ENCODE assay signal across 8 mouse cellular contexts in the genomic region with DNA sequence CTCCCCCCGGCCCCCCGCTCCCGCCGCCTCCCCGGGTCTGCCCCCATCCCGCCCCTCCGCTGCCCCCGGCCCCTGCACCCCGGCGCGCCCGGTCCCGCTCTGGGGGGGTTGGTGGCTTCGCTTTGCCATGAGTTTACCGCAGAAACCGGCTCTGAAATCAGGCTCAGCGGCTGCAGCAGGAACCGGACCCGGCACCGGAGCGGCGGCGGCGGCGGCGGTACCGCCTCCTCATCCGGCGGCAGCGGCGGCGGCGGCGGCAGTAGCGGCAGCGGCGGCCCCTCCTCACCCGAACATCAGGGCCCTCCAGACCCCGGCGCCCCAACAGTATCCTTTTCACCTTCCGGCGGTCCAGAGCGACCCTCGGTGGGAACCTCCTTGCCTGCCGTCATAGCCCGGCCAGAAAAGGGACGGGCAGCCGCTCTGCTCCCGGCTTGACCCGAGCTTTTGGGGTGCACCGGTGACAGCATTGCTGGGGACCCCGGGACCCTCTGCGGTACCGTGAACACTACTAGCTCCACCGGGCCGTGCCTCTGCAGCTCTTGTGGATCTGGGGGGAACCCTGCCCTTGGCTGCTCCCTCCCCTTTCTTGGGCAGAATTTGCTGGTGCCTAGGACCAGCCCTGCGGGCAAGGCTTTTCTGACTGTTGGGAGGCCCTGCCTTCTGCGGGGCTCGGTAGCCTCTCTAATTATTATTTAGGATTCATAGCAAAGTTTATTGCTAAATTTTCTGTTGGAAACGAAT. TPM values are rescaled to one million over a fixed set of nuclear protein-coding genes. Genes with fewer than 3 reads are reported as not detected.
DNase-seq lines count a peak whose midpoint lies in the region; ATAC-seq and TF ChIP-seq lines count a peak whose summit lies in the region.

No protein-coding gene starts in this region.

- H3K27me3 ChIP-seq in heart, embryonic 10.5 days (ENCODE audit: insufficient read depth, poor library complexity, severe bottlenecking), result peaks cover 18% of the 10 kb centered on the region; the same call in 1 of the 2 replicates
- H3K27me3 ChIP-seq in kidney, embryonic 16.5 days (ENCODE audit: insufficient read depth, low read length), result no peaks in the 10 kb centered on the region
- peaks cover 4% of the 10 kb centered on the region; the same call in 1 of the 2 replicates for H3K27me3 ChIP-seq in lung, embryonic 16.5 days (ENCODE audit: control insufficient read depth, insufficient read depth, low read depth, low read length)

- TF ChIP-seq CTCF in olfactory bulb, adult 2 months (IDR thresholded peaks at IDR 0.05; ENCODE audit: insufficient read depth, low read depth, low read length), result no peak

- no peaks in the 10 kb centered on the region for H3K9me3 ChIP-seq in heart, embryonic 10.5 days
- peaks cover 3% of the 10 kb centered on the region; the same call in 1 of the 2 replicates for H3K9me3 ChIP-seq in kidney, embryonic 16.5 days (ENCODE audit: low read length)
- H3K9me3 ChIP-seq in lung, embryonic 16.5 days (ENCODE audit: control insufficient read depth, low read length), result no peaks in the 10 kb centered on the region

- WGBS in heart, embryonic 10.5 days, result under 1% methylated on average over 48 of the region's 60 CpGs
- WGBS in kidney, embryonic 16.5 days, result under 1% methylated on average over 45 of the region's 60 CpGs
- under 1% methylated on average over 43 of the region's 60 CpGs for WGBS in lung, embryonic 16.5 days
- WGBS in olfactory bulb, adult 2 months, result under 1% methylated on average over 52 of the region's 60 CpGs

- peak overlapping the region; percentile 98 for H3K4me3 ChIP-seq in heart, embryonic 10.5 days
- peak overlapping the region; percentile 82 for H3K4me3 ChIP-seq in kidney, embryonic 16.5 days (ENCODE audit: low read length)
- peak overlapping the region; percentile 97 for H3K4me3 ChIP-seq in lung, embryonic 16.5 days (ENCODE audit: low read length)
- H3K4me3 ChIP-seq in olfactory bulb, adult 2 months (ENCODE audit: insufficient read depth, low read depth, low read length), result peak overlapping the region; percentile 77

- peak overlapping the region; percentile 70 for H3K4me2 ChIP-seq in kidney, embryonic 16.5 days (replicated peaks; ENCODE audit: low read depth, low read length)
- peak overlapping the region; percentile 94 for H3K4me2 ChIP-seq in lung, embryonic 16.5 days (ENCODE audit: low read depth, low read length)

- peak; percentile 19 for ATAC-seq in activated CD4-positive, CD25-positive, alpha-beta regulatory T cell, adult 4 months
- ATAC-seq in kidney, embryonic 16.5 days (ENCODE audit: low FRiP score, low TSS enrichment), result peak; percentile 16; the same call in 1 of the 2 replicates
- peak; percentile 12 for ATAC-seq in lung, embryonic 16.5 days (ENCODE audit: low read depth)

- peak overlapping the region; percentile 96 for H3K9ac ChIP-seq in kidney, embryonic 16.5 days (replicated peaks; ENCODE audit: low read length)
- peak overlapping the region; percentile 96 for H3K9ac ChIP-seq in lung, embryonic 16.5 days (ENCODE audit: low read length)

- peak overlapping the region; percentile 98 for H3K27ac ChIP-seq in heart, embryonic 10.5 days
- peak overlapping the region; percentile 90 for H3K27ac ChIP-seq in kidney, embryonic 16.5 days (ENCODE audit: low read length)
- peak overlapping the region; percentile 89 for H3K27ac ChIP-seq in lung, embryonic 16.5 days (ENCODE audit: low read length)
- H3K27ac ChIP-seq in olfactory bulb, adult 2 months (ENCODE audit: insufficient read depth, low read depth, low read length), result peak overlapping the region; percentile 64

- peak; percentile 53 for DNase-seq in 416B (ENCODE audit: low read depth)
- DNase-seq in embryo, embryonic 10.5 days (ENCODE audit: low spot score), result peak; percentile 48
- peak; percentile 77 for DNase-seq in heart, embryonic 10.5 days (ENCODE audit: low spot score)
- peak; percentile 57 to 61 for DNase-seq in thymus, postnatal 36 days

- peaks cover 43% of the 10 kb centered on the region for H3K4me1 ChIP-seq in heart, embryonic 10.5 days
- peaks cover 35% of the 10 kb centered on the region for H3K4me1 ChIP-seq in kidney, embryonic 16.5 days (ENCODE audit: insufficient read depth, low read length)
- peaks cover 23% of the 10 kb centered on the region for H3K4me1 ChIP-seq in lung, embryonic 16.5 days (replicated peaks; ENCODE audit: control insufficient read depth, insufficient read depth, low read length)
- peaks cover 16% of the 10 kb centered on the region for H3K4me1 ChIP-seq in olfactory bulb, adult 2 months (ENCODE audit: control insufficient read depth, insufficient read depth, low read length)

- peaks cover 26% of the 10 kb centered on the region for H3K36me3 ChIP-seq in heart, embryonic 10.5 days
- peaks cover 23% of the 10 kb centered on the region for H3K36me3 ChIP-seq in kidney, embryonic 16.5 days (ENCODE audit: insufficient read depth, low read length)
- peaks cover 12% of the 10 kb centered on the region for H3K36me3 ChIP-seq in lung, embryonic 16.5 days (ENCODE audit: control insufficient read depth, insufficient read depth, low read length)

- no peak for TF ChIP-seq POLR2A in olfactory bulb, adult 2 months (IDR thresholded peaks at IDR 0.05; ENCODE audit: insufficient read depth, low read depth, low read length)

RNA-seq across cellular contexts. Expression of a gene that starts 1.2 kb away (rescaled TPM):
- 10 to 100 TPM; 35.4 to 42.5 TPM for polyA plus RNA-seq in activated CD4-positive, CD25-positive, alpha-beta regulatory T cell, adult 4 months (2017; shearing (Covaris generic))
- 29.0 and 35.3 TPM in 2 replicates for polyA plus RNA-seq in heart, embryonic 10.5 days (2016; fragmentation: Nextera tagmentation; extraction: Ambion mirVana)
- polyA plus RNA-seq in kidney, embryonic 16.5 days (2015; fragmentation: Nextera tagmentation; extraction: Ambion mirVana), result 32.9 and 39.3 TPM in 2 replicates
- 23.8 and 24.8 TPM in 2 replicates for polyA plus RNA-seq in lung, embryonic 16.5 days (2015; fragmentation: Nextera tagmentation; extraction: Ambion mirVana)
- 382 TPM in 1 of 2 replicates, not detected in the other for polyA plus RNA-seq in olfactory bulb, adult 2 months (2012; ENCODE audit: insufficient read depth, insufficient read length, low replicate concordance, missing spikeins)

Comparison
In these comparisons a context has a peak if more than half of its experiments do, and no peak if none do; other contexts are left out.
1. Peak in every context shown above with its lines: DNase-seq, ATAC-seq, H3K4me3 ChIP-seq and H3K27ac ChIP-seq.